ENCODE assay signal across 9 mouse cellular contexts in the genomic region with DNA sequence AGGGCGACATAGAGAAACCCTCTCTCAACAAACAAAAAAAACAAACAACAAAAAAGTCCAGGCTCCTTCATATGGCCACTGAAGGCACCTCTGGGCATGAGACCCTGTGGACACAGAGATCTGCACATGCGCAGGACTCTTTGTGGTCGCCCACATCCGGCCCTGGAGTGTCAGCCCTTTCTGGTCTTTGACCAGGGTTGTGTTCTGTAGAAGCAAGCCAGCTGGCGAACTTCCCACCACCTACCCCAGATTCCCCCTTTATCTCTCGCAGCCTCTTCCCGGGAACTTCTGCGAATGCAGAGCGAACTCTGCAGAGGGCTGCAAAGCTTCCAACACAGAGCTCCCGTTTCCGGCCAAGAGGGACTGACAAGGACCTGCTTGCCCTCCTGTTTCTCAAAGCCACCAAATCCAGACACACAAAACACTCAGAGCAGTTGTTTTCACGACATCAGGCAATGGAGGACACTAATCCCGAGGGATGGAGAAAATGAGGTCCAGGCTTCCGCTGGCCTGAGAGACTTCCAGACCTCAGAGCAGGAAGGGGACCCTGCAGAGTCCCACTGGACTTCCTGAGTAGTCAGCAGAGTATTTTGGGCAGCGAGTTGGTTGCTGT. TPM values are rescaled to one million over a fixed set of nuclear protein-coding genes. Genes with fewer than 3 reads are reported as not detected.
DNase-seq lines count a peak whose midpoint lies in the region; ATAC-seq and TF ChIP-seq lines count a peak whose summit lies in the region.
"Had no signal": no experiment of that assay in that cellular context is flagged by ENCODE, and none has a peak within 500 bp of the region (broad histone marks: within the 10 kb centered on the region; RNA-seq: fewer than 3 reads in every experiment).

No protein-coding gene starts in this region.

- H3K27ac ChIP-seq in forebrain, embryonic 10.5 days = peak overlapping the region; percentile 56
- no peak overlapping the region for H3K27ac ChIP-seq in forebrain, postnatal 0 days (ENCODE audit: low read depth, low read length)
- peak overlapping the region; percentile 82 for H3K27ac ChIP-seq in heart, embryonic 11.5 days (ENCODE audit: low read depth, low read length)
- peak overlapping the region; percentile 77 for H3K27ac ChIP-seq in kidney, postnatal 0 days
- H3K27ac ChIP-seq in liver, postnatal 0 days (ENCODE audit: low read depth) = peak overlapping the region; percentile 48
- H3K27ac ChIP-seq: limb, embryonic 12.5 days had no signal

- no peak for TF ChIP-seq CTCF in forebrain, postnatal 0 days (IDR thresholded peaks at IDR 0.05; ENCODE audit: low read depth)
- TF ChIP-seq CTCF in kidney, postnatal 0 days (IDR thresholded peaks at IDR 0.05; ENCODE audit: low read depth) = no peak
- TF ChIP-seq CTCF in liver, postnatal 0 days (IDR thresholded peaks at IDR 0.05; ENCODE audit: low read depth) = no peak

- H3K9me3 ChIP-seq in forebrain, embryonic 10.5 days = no peaks in the 10 kb centered on the region
- no peaks in the 10 kb centered on the region for H3K9me3 ChIP-seq in forebrain, postnatal 0 days (ENCODE audit: low read length)
- no peaks in the 10 kb centered on the region for H3K9me3 ChIP-seq in heart, embryonic 11.5 days (replicated peaks; ENCODE audit: control insufficient read depth, low read length)
- no peaks in the 10 kb centered on the region for H3K9me3 ChIP-seq in kidney, postnatal 0 days (replicated peaks; ENCODE audit: low read length)
- no peaks in the 10 kb centered on the region for H3K9me3 ChIP-seq in liver, postnatal 0 days (ENCODE audit: low read length)
- H3K9me3 ChIP-seq: limb, embryonic 12.5 days had no signal

- TF ChIP-seq EP300 in liver, postnatal 0 days (IDR thresholded peaks at IDR 0.05; ENCODE audit: low read depth) = no peak

- 68% methylated on average over 15 of the region's 15 CpGs for WGBS in forebrain, embryonic 10.5 days
- WGBS in forebrain, postnatal 0 days = 64% methylated on average over 15 of the region's 15 CpGs
- WGBS in heart, embryonic 11.5 days (ENCODE audit: insufficient replicate concordance) = 16% methylated on average over 15 of the region's 15 CpGs
- WGBS in kidney, postnatal 0 days = 46% methylated on average over 15 of the region's 15 CpGs
- WGBS in liver, postnatal 0 days (ENCODE audit: insufficient replicate concordance) = 18% methylated on average over 15 of the region's 15 CpGs

- H3K4me1 ChIP-seq in forebrain, embryonic 10.5 days = peaks cover 20% of the 10 kb centered on the region
- H3K4me1 ChIP-seq in forebrain, postnatal 0 days (ENCODE audit: insufficient read depth) = no peaks in the 10 kb centered on the region
- peaks cover 18% of the 10 kb centered on the region for H3K4me1 ChIP-seq in heart, embryonic 11.5 days (ENCODE audit: control insufficient read depth, insufficient read depth, low read length)
- H3K4me1 ChIP-seq in kidney, postnatal 0 days (replicated peaks; ENCODE audit: insufficient read depth, low read length) = 0 out of 2 replicates have a peak, but pooled peaks cover 3% of the 10 kb centered on the region
- H3K4me1 ChIP-seq in liver, postnatal 0 days (ENCODE audit: insufficient read depth) = no peaks in the 10 kb centered on the region

- ATAC-seq in forebrain, postnatal 0 days = no peak
- ATAC-seq in heart, embryonic 11.5 days (replicated peaks; ENCODE audit: insufficient number of reproducible peaks, low FRiP score, low TSS enrichment) = peak; percentile 56; the same call in 1 of the 2 replicates
- peak; percentile 37; the same call in 1 of the 2 replicates for ATAC-seq in kidney, postnatal 0 days (replicated peaks; ENCODE audit: low FRiP score, low read depth)
- ATAC-seq in liver, postnatal 0 days = peak; percentile 31; the same call in 1 of the 2 replicates
- no peak for ATAC-seq in inflammation-experienced regulatory T-cells, adult 6 months

- no peak overlapping the region for H3K9ac ChIP-seq in forebrain, postnatal 0 days
- H3K9ac ChIP-seq in heart, embryonic 11.5 days (ENCODE audit: low read depth, low read length) = peak overlapping the region; percentile 59
- no peak overlapping the region for H3K9ac ChIP-seq in kidney, postnatal 0 days (ENCODE audit: low read depth, low read length)
- H3K9ac ChIP-seq in liver, postnatal 0 days (replicated peaks) = no peak overlapping the region
- H3K9ac ChIP-seq: limb, embryonic 12.5 days had no signal

- no peak overlapping the region for H3K4me3 ChIP-seq in forebrain, embryonic 10.5 days
- no peak overlapping the region for H3K4me3 ChIP-seq in forebrain, postnatal 0 days (ENCODE audit: low read depth, low read length)
- peak overlapping the region; percentile 22 for H3K4me3 ChIP-seq in heart, embryonic 11.5 days (ENCODE audit: low read depth, low read length)
- no peak overlapping the region for H3K4me3 ChIP-seq in kidney, postnatal 0 days (replicated peaks; ENCODE audit: low read depth, low read length)
- no peak overlapping the region for H3K4me3 ChIP-seq in liver, postnatal 0 days (ENCODE audit: low read depth, low read length)
- H3K4me3 ChIP-seq: limb, embryonic 12.5 days had no signal

- DNase-seq in forebrain, embryonic 10.5 days (ENCODE audit: extremely low spot score, low spot score) = no peak
- no peak for DNase-seq in forebrain, postnatal 0 days
- DNase-seq in adrenal gland, adult 2 months = peak; percentile 46
- DNase-seq in kidney, postnatal 0 days (ENCODE audit: low spot score) = peak; percentile 72
- peak; percentile 68 for DNase-seq in liver, postnatal 0 days
- peak; percentile 10 for DNase-seq in spleen, adult 12 weeks (ENCODE audit: low spot score)

- H3K36me3 ChIP-seq in forebrain, embryonic 10.5 days (replicated peaks) = no peaks in the 10 kb centered on the region
- no peaks in the 10 kb centered on the region for H3K36me3 ChIP-seq in forebrain, postnatal 0 days (ENCODE audit: insufficient read depth)
- H3K36me3 ChIP-seq in heart, embryonic 11.5 days (ENCODE audit: control insufficient read depth, insufficient read depth, low read length) = no peaks in the 10 kb centered on the region
- no peaks in the 10 kb centered on the region for H3K36me3 ChIP-seq in kidney, postnatal 0 days (ENCODE audit: insufficient read depth, low read length)
- H3K36me3 ChIP-seq in liver, postnatal 0 days (replicated peaks; ENCODE audit: insufficient read depth, low read length) = no peaks in the 10 kb centered on the region
- H3K36me3 ChIP-seq: limb, embryonic 12.5 days had no signal

- no peak overlapping the region for H3K4me2 ChIP-seq in forebrain, postnatal 0 days (ENCODE audit: low read depth)
- peak overlapping the region; percentile 48 for H3K4me2 ChIP-seq in heart, embryonic 11.5 days
- H3K4me2 ChIP-seq in kidney, postnatal 0 days (ENCODE audit: low read length) = no peak overlapping the region
- H3K4me2 ChIP-seq in liver, postnatal 0 days (ENCODE audit: low read depth, low read length) = peak overlapping the region; percentile 40
- H3K4me2 ChIP-seq: limb, embryonic 12.5 days had no signal

- H3K27me3 ChIP-seq in forebrain, embryonic 10.5 days (ENCODE audit: poor library complexity, severe bottlenecking) = no peaks in the 10 kb centered on the region
- H3K27me3 ChIP-seq in forebrain, postnatal 0 days (ENCODE audit: insufficient read depth, low read length) = no peaks in the 10 kb centered on the region
- no peaks in the 10 kb centered on the region for H3K27me3 ChIP-seq in heart, embryonic 11.5 days (ENCODE audit: control insufficient read depth, insufficient read depth, low read length)
- no peaks in the 10 kb centered on the region for H3K27me3 ChIP-seq in kidney, postnatal 0 days (ENCODE audit: insufficient read depth, low read length)
- no peaks in the 10 kb centered on the region for H3K27me3 ChIP-seq in liver, postnatal 0 days (ENCODE audit: insufficient read depth, low read length)
- H3K27me3 ChIP-seq: limb, embryonic 12.5 days had no signal

RNA-seq across cellular contexts. Expression of gene Wdr86, which starts 8.7 kb away (rescaled TPM):
- polyA plus RNA-seq in forebrain, embryonic 10.5 days (2016; fragmentation: Nextera tagmentation; extraction: Ambion mirVana) = 22.5 and 24.5 TPM in 2 replicates
- 7.2 and 13.1 TPM in 2 replicates for total RNA-seq in forebrain, postnatal 0 days (2014; rRNA removed)
- 4.4 and 5.5 TPM in 2 replicates for polyA plus RNA-seq in forebrain, postnatal 0 days (2015; fragmentation: Nextera tagmentation; extraction: Ambion mirVana)
- 1 to 10 TPM in 1 of 2 experiments, under 1 TPM in 1; 0.66 to 1.7 TPM for total RNA-seq in adrenal gland, adult 2 months (2021)
- 7.4 and 7.6 TPM in 2 replicates for polyA plus RNA-seq in adrenal gland, adult 2 months (2012; rRNA removed)
- polyA plus RNA-seq in heart, embryonic 11.5 days (2014; fragmentation: Nextera tagmentation; extraction: Ambion mirVana) = 11.5 and 13.6 TPM in 2 replicates
- polyA plus RNA-seq in kidney, postnatal 0 days (2015; fragmentation: Nextera tagmentation; extraction: Ambion mirVana) = 21.3 and 21.9 TPM in 2 replicates
- polyA plus RNA-seq in liver, postnatal 0 days (2015; fragmentation: Nextera tagmentation; extraction: Ambion mirVana) = 1.4 and 1.6 TPM in 2 replicates
- polyA plus RNA-seq in inflammation-experienced regulatory T-cells, adult 6 months (2017; shearing (Covaris generic)) = under 1 TPM in 2 of 3 experiments, not detected in 1; 0.23 to 0.80 TPM

RNA-seq across cellular contexts. Expression of gene Crygn, which starts 18.6 kb away (rescaled TPM):
- polyA plus RNA-seq in forebrain, embryonic 10.5 days (2016; fragmentation: Nextera tagmentation; extraction: Ambion mirVana) = 0.72 and 0.81 TPM in 2 replicates
- total RNA-seq in forebrain, postnatal 0 days (2014; rRNA removed) = 0.33 TPM in 1 of 2 replicates, not detected in the other
- 2.1 and 4.9 TPM in 2 replicates for polyA plus RNA-seq in forebrain, postnatal 0 days (2015; fragmentation: Nextera tagmentation; extraction: Ambion mirVana)
- total RNA-seq in adrenal gland, adult 2 months (2021) = 1 to 10 TPM in 1 of 2 experiments, not detected in 1; 3.6 TPM
- not detected in 2 replicates for polyA plus RNA-seq in adrenal gland, adult 2 months (2012; rRNA removed)
- 2.8 and 3.5 TPM in 2 replicates for polyA plus RNA-seq in heart, embryonic 11.5 days (2014; fragmentation: Nextera tagmentation; extraction: Ambion mirVana)
- 5.8 and 7.1 TPM in 2 replicates for polyA plus RNA-seq in kidney, postnatal 0 days (2015; fragmentation: Nextera tagmentation; extraction: Ambion mirVana)
- 1.4 and 1.6 TPM in 2 replicates for polyA plus RNA-seq in liver, postnatal 0 days (2015; fragmentation: Nextera tagmentation; extraction: Ambion mirVana)
- polyA plus RNA-seq in inflammation-experienced regulatory T-cells, adult 6 months (2017; shearing (Covaris generic)) = 1 to 10 TPM in 1 of 3 experiments, not detected in 2; 3.2 TPM
- polyA plus RNA-seq: limb, embryonic 12.5 days had no signal

RNA-seq across cellular contexts. Expression of gene Nub1, which starts 53.9 kb away (rescaled TPM):
- polyA plus RNA-seq in forebrain, embryonic 10.5 days (2016; fragmentation: Nextera tagmentation; extraction: Ambion mirVana) = 26.1 and 27.0 TPM in 2 replicates
- total RNA-seq in forebrain, postnatal 0 days (2014; rRNA removed) = 88.6 TPM in 2 replicates
- 59.4 and 61.0 TPM in 2 replicates for polyA plus RNA-seq in forebrain, postnatal 0 days (2015; fragmentation: Nextera tagmentation; extraction: Ambion mirVana)
- 10 to 100 TPM; 60.7 to 64.1 TPM for total RNA-seq in adrenal gland, adult 2 months (2021)
- polyA plus RNA-seq in adrenal gland, adult 2 months (2012; rRNA removed) = 46.4 and 55.5 TPM in 2 replicates
- polyA plus RNA-seq in heart, embryonic 11.5 days (2014; fragmentation: Nextera tagmentation; extraction: Ambion mirVana) = 28.2 and 30.7 TPM in 2 replicates
- polyA plus RNA-seq in kidney, postnatal 0 days (2015; fragmentation: Nextera tagmentation; extraction: Ambion mirVana) = 35.2 and 35.3 TPM in 2 replicates
- polyA plus RNA-seq in liver, postnatal 0 days (2015; fragmentation: Nextera tagmentation; extraction: Ambion mirVana) = 12.0 and 12.5 TPM in 2 replicates
- polyA plus RNA-seq in inflammation-experienced regulatory T-cells, adult 6 months (2017; shearing (Covaris generic)) = 10 to 100 TPM; 63.3 to 79.7 (median 76.0) TPM

Comparison
In these comparisons a context has a peak if more than half of its experiments do, and no peak if none do; other contexts are left out.
1. DNase-seq: peak in adrenal gland, adult 2 months (single experiment), kidney, postnatal 0 days (single experiment), liver, postnatal 0 days (single experiment) and spleen, adult 12 weeks (single experiment); none in forebrain, embryonic 10.5 days (single experiment) and forebrain, postnatal 0 days (single experiment).
2. ATAC-seq: peak in heart, embryonic 11.5 days (single experiment), kidney, postnatal 0 days (single experiment) and liver, postnatal 0 days (single experiment); none in forebrain, postnatal 0 days (single experiment) and inflammation-experienced regulatory T-cells, adult 6 months (single experiment).
3. H3K4me2 ChIP-seq: peak in heart, embryonic 11.5 days (single experiment) and liver, postnatal 0 days (single experiment); none in forebrain, postnatal 0 days (single experiment) and kidney, postnatal 0 days (single experiment).